8 mouse cellular contexts compared by ENCODE assay signal in the genomic region with DNA sequence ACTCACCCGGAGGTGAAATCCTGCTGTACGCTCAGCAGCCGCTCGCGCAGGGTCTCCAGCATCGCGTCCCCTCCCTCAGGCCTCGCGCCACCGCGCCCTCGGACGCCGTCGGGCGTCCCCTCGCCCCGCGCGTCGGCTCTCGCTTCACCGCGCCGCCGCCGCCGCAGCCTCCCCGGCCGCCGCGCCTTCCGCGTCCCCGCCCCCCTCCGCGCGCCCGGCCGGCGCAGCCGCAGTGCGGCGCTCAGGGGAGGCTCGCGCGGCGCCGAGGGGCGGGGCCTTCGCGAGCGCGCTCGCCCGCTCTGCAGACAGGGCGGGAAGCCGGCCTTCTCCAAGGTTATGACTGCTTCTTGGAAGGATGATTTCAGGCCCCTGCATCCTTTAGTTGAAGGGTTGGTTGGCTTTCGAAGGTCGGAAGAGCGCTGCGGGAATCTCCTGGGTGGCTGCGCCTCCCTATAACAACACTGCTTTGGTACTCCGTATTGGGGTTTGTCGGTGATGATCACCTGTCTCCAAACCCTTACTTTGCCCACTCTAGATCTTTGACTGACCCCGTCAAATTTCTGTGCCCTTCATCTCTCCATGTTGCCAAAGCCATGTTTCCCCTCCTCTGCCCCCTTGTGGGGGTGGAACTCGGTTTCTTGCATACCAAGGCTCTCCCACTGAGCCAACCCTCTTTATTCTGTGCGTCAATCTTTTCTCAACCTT. TPM values are rescaled to one million over a fixed set of nuclear protein-coding genes. Genes with fewer than 3 reads are reported as not detected.
A peak's percentile ranks its signal among the peaks of the same experiment; 100 is the strongest.
DNase-seq lines count a peak whose midpoint lies in the region; ATAC-seq and TF ChIP-seq lines count a peak whose summit lies in the region.

Gene Dtnbp1 (minus strand): TSS at position 237 of the 705 bp plus-strand sequence.

- peak within 1 kb of the TSS; percentile 97 for H3ac ChIP-seq in C2C12 (ENCODE audit: control insufficient read depth, insufficient read length, low read depth)

- H3K4me3 ChIP-seq in C2C12 (ENCODE audit: insufficient read depth, poor library complexity, severe bottlenecking), result peak within 1 kb of the TSS; percentile 46
- peak within 1 kb of the TSS; percentile 97 for H3K4me3 ChIP-seq in heart, embryonic 12.5 days
- peak within 1 kb of the TSS; percentile 90 for H3K4me3 ChIP-seq in kidney, postnatal 0 days (replicated peaks; ENCODE audit: low read depth, low read length)
- peak within 1 kb of the TSS; percentile 88 for H3K4me3 ChIP-seq in liver, embryonic 13.5 days (replicated peaks)
- peak within 1 kb of the TSS; percentile 86 for H3K4me3 ChIP-seq in stomach, embryonic 15.5 days (replicated peaks)

- H3K9me3 ChIP-seq in heart, embryonic 12.5 days (replicated peaks), result no peaks in the 10 kb centered on the region
- no peaks in the 10 kb centered on the region for H3K9me3 ChIP-seq in kidney, postnatal 0 days (replicated peaks; ENCODE audit: low read length)
- no peaks in the 10 kb centered on the region for H3K9me3 ChIP-seq in liver, embryonic 13.5 days (replicated peaks)
- no peaks in the 10 kb centered on the region for H3K9me3 ChIP-seq in stomach, embryonic 15.5 days

- H3K27ac ChIP-seq in heart, embryonic 12.5 days (ENCODE audit: poor library complexity, severe bottlenecking), result peak within 1 kb of the TSS; percentile 83
- H3K27ac ChIP-seq in kidney, postnatal 0 days, result peak within 1 kb of the TSS; percentile 94
- peak within 1 kb of the TSS; percentile 47 for H3K27ac ChIP-seq in liver, embryonic 13.5 days
- peak within 1 kb of the TSS; percentile 69 for H3K27ac ChIP-seq in stomach, embryonic 15.5 days

- H3K4me1 ChIP-seq in heart, embryonic 12.5 days (replicated peaks), result peaks cover 27% of the 10 kb centered on the region
- H3K4me1 ChIP-seq in kidney, postnatal 0 days (replicated peaks; ENCODE audit: insufficient read depth, low read length), result peaks cover 5% of the 10 kb centered on the region; the same call in 1 of the 2 replicates
- H3K4me1 ChIP-seq in liver, embryonic 13.5 days (replicated peaks), result peaks cover 34% of the 10 kb centered on the region
- peaks cover 12% of the 10 kb centered on the region; the same call in 1 of the 2 replicates for H3K4me1 ChIP-seq in stomach, embryonic 15.5 days

- no peaks in the 10 kb centered on the region for H3K27me3 ChIP-seq in C2C12 (ENCODE audit: control insufficient read depth, insufficient read depth, insufficient read length)
- H3K27me3 ChIP-seq in heart, embryonic 12.5 days (replicated peaks), result no peaks in the 10 kb centered on the region
- no peaks in the 10 kb centered on the region for H3K27me3 ChIP-seq in kidney, postnatal 0 days (ENCODE audit: insufficient read depth, low read length)
- no peaks in the 10 kb centered on the region for H3K27me3 ChIP-seq in liver, embryonic 13.5 days
- no peaks in the 10 kb centered on the region for H3K27me3 ChIP-seq in stomach, embryonic 15.5 days (replicated peaks)

- DNase-seq in brain, adult 2 months (ENCODE audit: low read depth, low spot score), result peak; percentile 80
- peak; percentile 80 for DNase-seq in kidney, postnatal 0 days (ENCODE audit: low spot score)
- peak; percentile 64 for DNase-seq in liver, embryonic 13.5 days
- peak; percentile 69 for DNase-seq in neural tube, embryonic 10.5 days (ENCODE audit: extremely low spot score, low spot score)

- peak within 1 kb of the TSS; percentile 84 for H3K4me2 ChIP-seq in heart, embryonic 12.5 days
- H3K4me2 ChIP-seq in kidney, postnatal 0 days (ENCODE audit: low read length), result peak within 1 kb of the TSS; percentile 80
- H3K4me2 ChIP-seq in liver, embryonic 13.5 days, result peak within 1 kb of the TSS; percentile 99
- H3K4me2 ChIP-seq in stomach, embryonic 15.5 days, result peak within 1 kb of the TSS; percentile 73

- peaks cover 41% of the 10 kb centered on the region for H3K79me3 ChIP-seq in C2C12 (ENCODE audit: low read depth)

- peaks cover 15% of the 10 kb centered on the region for H3K36me3 ChIP-seq in C2C12 (ENCODE audit: control insufficient read depth, insufficient read depth)
- peaks cover 3% of the 10 kb centered on the region; the same call in 1 of the 2 replicates for H3K36me3 ChIP-seq in heart, embryonic 12.5 days
- no peaks in the 10 kb centered on the region for H3K36me3 ChIP-seq in kidney, postnatal 0 days (ENCODE audit: insufficient read depth, low read length)
- H3K36me3 ChIP-seq in liver, embryonic 13.5 days, result peaks cover 6% of the 10 kb centered on the region
- H3K36me3 ChIP-seq in stomach, embryonic 15.5 days, result no peaks in the 10 kb centered on the region

- peak within 1 kb of the TSS; percentile 93 for H3K9ac ChIP-seq in heart, embryonic 12.5 days
- peak within 1 kb of the TSS; percentile 92 for H3K9ac ChIP-seq in kidney, postnatal 0 days (ENCODE audit: low read depth, low read length)
- peak within 1 kb of the TSS; percentile 88 for H3K9ac ChIP-seq in liver, embryonic 13.5 days
- peak within 1 kb of the TSS; percentile 76 for H3K9ac ChIP-seq in stomach, embryonic 15.5 days

- peak; percentile 83 for ATAC-seq in erythroblast, adult 5-6 weeks (replicated peaks; ENCODE audit: low FRiP score, poor library complexity, severe bottlenecking)
- ATAC-seq in heart, embryonic 12.5 days (ENCODE audit: insufficient number of reproducible peaks, low FRiP score), result peak; percentile 94
- peak; percentile 85 for ATAC-seq in kidney, postnatal 0 days (replicated peaks; ENCODE audit: low FRiP score, low read depth)
- ATAC-seq in liver, embryonic 13.5 days (ENCODE audit: low read depth), result peak; percentile 91
- peak; percentile 93 for ATAC-seq in stomach, embryonic 15.5 days (ENCODE audit: insufficient read depth, low FRiP score, low read depth)

- H3K79me2 ChIP-seq in C2C12 (ENCODE audit: control insufficient read depth, insufficient read depth), result peaks cover 48% of the 10 kb centered on the region

- TF ChIP-seq CTCF in C2C12 (IDR thresholded peaks at IDR 0.05; ENCODE audit: control insufficient read depth, insufficient read depth, insufficient read length), result no peak
- peak; percentile 51; the same call in 1 of the 2 replicates for TF ChIP-seq CTCF in kidney, postnatal 0 days (IDR thresholded peaks at IDR 0.05; ENCODE audit: low read depth)

- WGBS in heart, embryonic 12.5 days, result under 1% methylated on average over 67 of the region's 68 CpGs
- under 1% methylated on average over 57 of the region's 68 CpGs for WGBS in kidney, postnatal 0 days
- under 1% methylated on average over 68 of the region's 68 CpGs for WGBS in liver, embryonic 13.5 days (ENCODE audit: insufficient replicate concordance)
- WGBS in stomach, embryonic 15.5 days, result under 1% methylated on average over 68 of the region's 68 CpGs

TF ChIP-seq in C2C12, 6 proteins besides CTCF, POLR2A, EP300 and RAD21:
- TF ChIP-seq MYOD1 (IDR thresholded peaks at IDR 0.05; ENCODE audit: control insufficient read depth, insufficient read length, low read depth), result no peak
- no peak for TF ChIP-seq MYOG (IDR thresholded peaks at IDR 0.05; ENCODE audit: control insufficient read depth, extremely low read depth, insufficient read length)
- no peak for TF ChIP-seq CEBPB (IDR thresholded peaks at IDR 0.05; ENCODE audit: low read depth)
- TF ChIP-seq USF1 (IDR thresholded peaks at IDR 0.05; ENCODE audit: low read depth), result no peak
- TF ChIP-seq FOSL1 (IDR thresholded peaks at IDR 0.05; ENCODE audit: insufficient read depth, low read length, poor library complexity, severe bottlenecking), result no peak
- no peak for TF ChIP-seq MAX (IDR thresholded peaks at IDR 0.05)

RNA-seq across cellular contexts. Expression of gene Dtnbp1, which starts in this region (rescaled TPM):
- polyA plus RNA-seq in C2C12 (2012; fragmentation: generic; extraction: Trizol), result 97.8 TPM
- 11.9 and 25.9 TPM in 2 replicates for total RNA-seq in erythroblast, adult 5-6 weeks (2015; ENCODE audit: low replicate concordance)
- total RNA-seq in erythroblast, adult 5-6 weeks (2017; ENCODE audit: low replicate concordance), result 13.5 and 25.1 TPM in 2 replicates
- polyA plus RNA-seq in heart, embryonic 12.5 days (2016; fragmentation: Nextera tagmentation; extraction: Ambion mirVana), result 72.3 and 72.4 TPM in 2 replicates
- polyA plus RNA-seq in kidney, postnatal 0 days (2015; fragmentation: Nextera tagmentation; extraction: Ambion mirVana), result 91.5 and 93.0 TPM in 2 replicates
- 29.5 and 30.2 TPM in 2 replicates for polyA plus RNA-seq in liver, embryonic 13.5 days (2015; fragmentation: Nextera tagmentation; extraction: Ambion mirVana)
- 58.7 and 61.1 TPM in 2 replicates for polyA plus RNA-seq in stomach, embryonic 15.5 days (2015; fragmentation: Nextera tagmentation; extraction: Ambion mirVana)

Comparison
In these comparisons a context has a peak if more than half of its experiments do, and no peak if none do; other contexts are left out.
1. Peak in every context shown above with its lines: DNase-seq, ATAC-seq, H3K4me3 ChIP-seq and H3K27ac ChIP-seq.
2. H3K4me3 ChIP-seq: peak in every context shown above with its lines; median percentile 97 in heart, embryonic 12.5 days; 90 in kidney, postnatal 0 days; 88 in liver, embryonic 13.5 days; 86 in stomach, embryonic 15.5 days; 46 in C2C12.